Mouse (Mus musculus) mature B cell (primary cell): ENCODE results near the gene Trh.

Source experiments
- in situ Hi-C: fragments of 300-500 bp; cut with MboI; formaldehyde crosslinking; loops from 2 replicates; pipeline ENCODE4 v1.14.3; 2019

Trh gene

GRCm38 (mm10) chr6:92244591-92244990, at the start of gene Trh:
Gene Trh, minus strand, starts transcription at chr6:92244650.
- in situ Hi-C loops: no loop called here

GRCm38 (mm10) chr6:92290826-92291225, 46.4 kb upstream of the Trh start:
- in situ Hi-C loops: no loop called here

DNA sequence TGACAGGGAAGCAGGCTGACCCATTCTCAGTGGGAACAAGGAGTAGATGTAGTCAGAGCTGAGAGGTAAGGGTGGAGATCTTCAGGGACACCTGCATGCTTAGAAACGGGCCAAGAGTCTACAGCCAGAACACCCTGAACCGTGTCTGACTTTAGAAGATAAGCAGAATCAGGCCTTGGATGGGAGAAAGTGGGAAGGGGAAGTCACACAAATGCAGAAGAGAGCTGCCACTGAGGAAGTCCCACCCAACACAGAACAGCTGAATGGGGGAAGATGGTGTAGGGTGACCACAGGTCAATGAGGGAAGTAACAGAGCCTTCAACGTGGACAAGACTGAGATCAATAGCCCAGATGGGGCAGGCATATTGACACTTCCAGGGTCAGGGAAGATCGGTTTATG, 42.4 kb upstream of the Trh start:
- in situ Hi-C loops: no loop called here

DNA sequence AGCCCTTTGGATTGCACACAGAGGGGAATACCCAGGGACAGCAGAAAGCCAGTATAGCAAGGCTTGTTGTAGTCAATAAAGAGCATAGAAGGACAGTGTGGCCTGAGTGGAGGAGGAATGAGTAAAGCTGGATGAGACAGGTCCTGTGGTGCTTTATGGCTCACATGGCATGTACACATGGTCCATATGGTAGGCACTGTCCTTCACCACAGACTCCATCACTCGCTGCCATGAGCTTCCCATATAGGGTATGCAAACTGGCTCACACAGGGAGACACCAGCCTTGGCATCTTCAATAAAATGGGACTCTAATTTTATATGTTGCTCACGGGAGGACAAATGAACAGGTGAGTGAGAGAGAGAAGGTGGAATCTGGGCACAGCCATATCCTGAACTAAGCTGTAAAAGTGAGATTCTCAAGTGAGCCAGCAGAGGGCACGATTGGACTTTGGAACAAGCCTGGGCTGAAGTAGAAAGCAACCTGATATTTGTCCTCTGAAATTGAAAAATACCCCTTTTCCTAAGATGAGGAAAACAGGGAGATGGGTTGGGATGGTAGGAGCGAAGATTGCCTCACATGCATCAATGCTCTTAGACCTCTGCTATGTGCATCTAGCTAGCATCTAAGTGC, 41.9 kb upstream of the Trh start:
- in situ Hi-C loops: no loop called here

- in situ Hi-C loops: no loop called here
These were observed 41.1 kb upstream of the Trh start for GRCm38 (mm10) chr6:92285559-92285958.

- in situ Hi-C loops: no loop called here
These were observed 32.7 kb upstream of the Trh start for GRCm38 (mm10) chr6:92277179-92277578.

DNA sequence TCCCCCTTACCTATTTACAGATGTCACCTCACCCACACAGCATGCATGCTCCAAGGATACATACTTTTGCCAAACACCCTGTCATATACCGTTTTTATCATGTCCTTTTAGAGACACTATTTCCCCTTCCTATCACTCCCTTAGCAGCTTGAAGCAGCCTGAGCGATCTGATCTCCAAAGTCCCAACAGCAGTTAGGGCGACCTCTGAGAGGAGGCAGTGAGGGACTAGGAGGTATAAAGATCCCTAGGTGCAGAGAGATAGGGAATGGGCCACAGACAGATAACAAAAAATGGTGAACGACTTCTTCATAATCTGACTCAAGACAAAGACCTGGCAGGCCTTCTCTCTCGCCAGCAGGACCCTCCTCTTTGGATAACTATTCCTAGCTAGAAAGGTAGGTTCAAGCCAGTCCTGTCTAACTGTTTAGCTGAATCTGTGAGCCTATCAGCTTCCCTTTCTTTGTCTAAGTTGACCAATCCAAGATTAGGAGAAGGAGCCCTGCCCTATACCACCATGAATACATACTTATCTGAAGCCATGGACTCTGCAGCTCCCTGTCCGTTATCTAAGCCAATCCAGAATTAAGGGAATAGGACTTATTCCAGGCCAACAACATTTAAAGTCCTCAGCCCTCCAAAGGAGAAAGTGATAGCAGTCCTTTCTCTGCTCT, 29.3 kb upstream of the Trh start:
- in situ Hi-C loops: loop anchor here (25.0 kb wide), 1 partner anchor 361 kb away; the partner anchor contains the start of gene 4930590J08Rik

- in situ Hi-C loops: loop anchor here (25.0 kb wide), 1 partner anchor 360 kb away; the partner anchor contains the start of gene 4930590J08Rik
These were observed 28.2 kb upstream of the Trh start for GRCm38 (mm10) chr6:92272601-92273000.

- in situ Hi-C loops: loop anchor here (25.0 kb wide), 1 partner anchor 357 kb away; the partner anchor contains the start of gene 4930590J08Rik
These were observed 24.6 kb upstream of the Trh start for GRCm38 (mm10) chr6:92269019-92269418.

- in situ Hi-C loops: loop anchor here (25.0 kb wide), 1 partner anchor 356 kb away; the partner anchor contains the start of gene 4930590J08Rik
These were observed 23.6 kb upstream of the Trh start for GRCm38 (mm10) chr6:92268001-92268400.

- in situ Hi-C loops: loop anchor here (25.0 kb wide), 1 partner anchor 349 kb away; the partner anchor contains the start of gene 4930590J08Rik
These were observed 16.9 kb upstream of the Trh start for GRCm38 (mm10) chr6:92261162-92261843.

DNA sequence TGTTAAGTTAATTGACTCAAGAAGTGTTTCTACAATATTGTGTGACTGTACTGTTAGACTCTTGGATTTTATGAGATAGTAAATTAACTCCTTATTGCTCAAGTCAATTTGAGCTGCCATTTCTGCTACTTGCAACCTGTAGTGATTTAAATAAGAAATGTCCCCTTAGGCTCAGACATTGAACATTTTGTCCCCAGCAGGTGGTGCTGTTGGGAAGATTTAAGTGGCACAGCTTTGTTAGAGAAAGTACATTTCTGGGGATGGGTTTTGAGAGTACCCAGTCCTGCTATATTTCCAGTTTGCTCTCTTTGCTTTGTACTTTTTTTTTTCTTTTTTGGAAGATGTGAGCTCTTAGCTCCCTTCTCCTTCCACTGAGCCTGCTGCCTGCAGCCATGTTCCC, 10.9 kb upstream of the Trh start:
- in situ Hi-C loops: loop anchor here (25.0 kb wide), 1 partner anchor 343 kb away; the partner anchor contains the start of gene 4930590J08Rik

- in situ Hi-C loops: loop anchor here (25.0 kb wide), 1 partner anchor 341 kb away; the partner anchor contains the start of gene 4930590J08Rik
These were observed 8.9 kb upstream of the Trh start for GRCm38 (mm10) chr6:92253253-92253870.

- in situ Hi-C loops: no loop called here
These were observed 2.9 kb upstream of the Trh start for GRCm38 (mm10) chr6:92247215-92247919.

DNA sequence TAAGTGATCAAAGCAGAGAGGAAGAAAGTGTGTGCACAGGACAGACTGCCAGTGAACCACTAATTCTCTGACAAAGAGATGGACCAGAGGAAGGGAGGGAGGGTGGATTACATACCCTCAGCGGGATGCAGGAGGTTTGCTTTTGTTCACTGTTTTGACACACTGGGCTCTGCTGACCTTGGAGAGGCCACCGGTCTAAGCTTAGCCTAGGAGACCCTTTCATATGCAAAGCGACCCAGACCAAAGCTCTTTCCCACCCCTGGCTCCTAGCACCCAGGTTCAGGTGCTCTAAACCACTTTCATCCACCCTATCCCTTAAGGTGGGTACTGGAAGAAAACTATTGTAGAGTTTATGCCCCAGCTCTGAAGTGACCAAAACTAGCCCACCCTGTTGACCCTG, 1.9 kb upstream of the Trh start:
- in situ Hi-C loops: no loop called here

DNA sequence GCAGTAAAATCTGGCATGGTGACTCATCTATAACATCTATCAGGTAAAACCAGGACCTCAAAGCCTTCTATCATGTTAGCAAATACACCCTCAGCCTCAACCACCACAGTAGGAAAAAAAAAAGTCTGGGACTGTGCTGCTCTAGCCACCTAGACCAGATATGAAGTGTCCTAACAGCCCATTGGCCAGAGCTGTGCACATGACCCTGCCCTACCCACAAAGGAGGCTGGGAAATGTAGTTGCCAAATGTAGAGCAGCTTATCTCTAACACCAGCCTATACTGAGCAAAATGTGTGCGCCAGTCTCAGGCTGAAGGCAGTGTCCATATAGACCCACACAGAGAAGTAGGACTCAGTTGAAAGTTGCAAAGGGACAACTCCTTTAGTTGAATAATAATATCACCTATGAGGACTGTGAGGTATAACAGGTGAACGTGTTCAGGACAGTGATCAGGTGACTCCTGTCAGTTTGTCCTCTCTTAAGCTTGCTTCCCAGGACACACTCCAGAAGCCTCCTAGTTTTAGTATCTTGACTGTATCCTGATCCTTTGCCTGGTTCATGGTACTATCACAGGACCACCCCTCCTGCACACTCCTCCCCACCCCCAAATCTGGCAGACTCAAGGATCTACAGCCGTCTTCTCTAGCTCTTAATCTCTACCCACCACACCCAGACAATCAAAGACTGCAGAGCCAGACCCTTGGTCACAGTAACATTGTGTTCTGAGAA, 3.1 kb downstream of the Trh start:
- in situ Hi-C loops: no loop called here

DNA sequence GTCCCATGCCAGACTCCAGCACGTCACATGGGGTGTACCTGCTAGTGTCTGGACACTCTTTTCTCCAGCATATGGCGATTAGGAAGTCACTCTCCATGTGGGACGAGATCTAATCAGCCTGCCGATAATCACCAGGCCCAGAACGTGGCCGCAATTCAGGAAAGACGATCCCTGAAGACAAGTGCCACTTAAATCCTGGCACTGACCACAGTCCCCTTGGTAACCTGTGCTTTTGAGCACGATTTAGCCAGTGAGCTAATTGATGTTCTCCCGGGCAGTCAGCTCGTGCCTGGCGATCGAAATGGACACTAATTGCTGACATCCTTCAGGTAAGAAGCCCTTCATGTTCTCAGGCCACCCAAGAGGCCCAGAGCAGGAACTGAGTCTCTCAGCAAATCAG, 9.4 kb downstream of the Trh start:
- in situ Hi-C loops: no loop called here

DNA sequence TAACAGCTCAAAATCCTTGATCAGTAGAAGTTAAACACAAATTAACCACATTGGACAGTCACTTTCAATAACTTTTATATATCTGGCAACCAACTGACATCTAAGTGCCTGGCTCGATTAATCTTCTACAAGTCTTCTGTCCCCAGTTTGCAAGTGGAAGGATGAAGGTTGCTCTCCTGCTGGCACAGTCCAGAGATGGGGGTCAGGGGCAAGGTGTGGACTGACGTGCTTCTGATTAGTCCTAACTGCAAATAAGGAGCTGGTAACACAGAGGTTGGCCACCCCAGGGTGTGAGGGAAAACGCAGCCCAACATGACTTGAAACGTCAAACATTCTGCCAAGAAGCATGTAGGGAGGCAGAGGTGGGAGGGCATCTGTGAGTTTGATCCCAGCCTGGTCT, 12.7 kb downstream of the Trh start:
- in situ Hi-C loops: no loop called here

GRCm38 (mm10) chr6:92231356-92231755, 13.1 kb downstream of the Trh start:
- in situ Hi-C loops: no loop called here

DNA sequence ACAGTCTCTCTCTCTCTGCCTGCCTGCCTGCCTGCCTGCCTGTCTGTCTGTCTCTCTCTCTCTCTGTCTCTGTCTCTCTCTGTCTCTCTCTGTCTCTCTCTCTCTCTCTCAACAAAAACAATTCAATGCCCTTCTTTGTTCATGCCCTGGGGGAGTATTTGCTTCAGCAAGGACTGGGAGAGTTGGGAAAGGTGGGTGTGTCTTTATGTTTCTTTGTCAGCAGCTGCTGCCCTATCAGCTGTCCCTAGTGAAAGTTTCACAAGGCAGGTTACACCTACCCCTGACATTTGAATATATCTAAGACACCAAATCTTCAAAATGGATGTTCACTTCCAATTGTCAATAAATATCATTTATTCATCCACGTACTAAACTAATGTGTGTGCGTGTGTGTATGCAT, 14.9 kb downstream of the Trh start:
- in situ Hi-C loops: no loop called here

DNA sequence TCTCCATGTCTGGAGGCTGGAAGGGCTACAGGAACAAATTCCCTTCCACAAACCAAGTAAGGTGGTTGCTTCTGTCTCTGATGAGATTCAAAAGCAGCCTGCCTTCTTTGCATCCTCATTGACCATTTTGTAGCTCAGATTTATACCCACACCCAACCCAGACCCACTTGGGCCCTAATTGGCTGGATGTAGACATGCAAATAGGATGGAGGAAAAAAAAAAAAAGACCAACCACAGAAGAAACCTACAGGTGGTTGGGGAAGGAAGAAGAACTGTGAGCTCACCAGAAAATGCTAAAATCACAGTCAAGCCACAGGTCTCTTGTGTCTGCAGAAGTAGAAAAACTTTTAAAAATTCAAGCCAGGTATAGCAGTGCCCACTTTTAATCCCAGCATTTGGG, 15.3 kb downstream of the Trh start:
- in situ Hi-C loops: no loop called here
